Mouse (Mus musculus): ENCODE data around the gene Miga1.

GRCm38 (mm10) chr3:152332104-152332503, 8.1 kb downstream of the Miga1 start:
- TF ChIP-seq FLI1 (IDR thresholded peaks at IDR 0.05; ENCODE audit: low read length) (no peak), GATA1 (IDR thresholded peaks at IDR 0.05; ENCODE audit: borderline replicate concordance, low read length) (no peak)

Measured in megakaryocyte, embryonic 14.5 days (primary cell).